Mouse (Mus musculus) forebrain, embryonic 11.5 days (tissue): Measurements from ENCODE around the gene Dhx36. TPM values are rescaled to one million over a fixed set of nuclear protein-coding genes. Genes with fewer than 3 reads are reported as not detected.
A peak's percentile ranks its signal among the peaks of the same experiment; 100 is the strongest.

Experiments used
- ATAC-seq: fragments of 200-750 bp; cut with Nextera tagmentation; replicated peaks from 2 replicates; pipeline ENCODE4 v1.8.0; 2017; ENCODE audit warnings: moderate TSS enrichment; ENCODE audit not compliant: low FRiP score
- DNase-seq: peaks from one replicate; pipeline ENCODE4 v3.0.0-alpha.2; 2017; ENCODE audit warnings: low spot score
- H3K27ac ChIP-seq: fragments of 300-500 bp; sonication (generic); 2 replicates; pipeline ENCODE4 v1.5.1; 2014; ENCODE audit warnings: low read depth, low read length
- H3K27me3 ChIP-seq: fragments of 300-500 bp; sonication (generic); 2 replicates; pipeline ENCODE4 v1.6.1; 2014; ENCODE audit warnings: mild to moderate bottlenecking, low read length, mixed read lengths; ENCODE audit not compliant: control insufficient read depth, insufficient read depth
- H3K36me3 ChIP-seq: fragments of 300-500 bp; sonication (generic); 2 replicates; pipeline ENCODE4 v1.6.1; 2014; ENCODE audit warnings: mild to moderate bottlenecking, low read length, moderate library complexity, mixed read lengths; ENCODE audit not compliant: control insufficient read depth, insufficient read depth
- H3K4me1 ChIP-seq: fragments of 300-500 bp; sonication (generic); replicated peaks from 2 replicates; pipeline ENCODE4 v1.6.1; 2014; ENCODE audit warnings: low read length, mixed read lengths; ENCODE audit not compliant: control insufficient read depth, insufficient read depth
- H3K4me2 ChIP-seq: fragments of 300-500 bp; sonication (generic); 2 replicates; pipeline ENCODE4 v1.6.1; 2014; ENCODE audit warnings: low read depth, mild to moderate bottlenecking, low read length, moderate library complexity, mixed read lengths; ENCODE audit not compliant: severe bottlenecking
- H3K4me3 ChIP-seq: fragments of 300-500 bp; sonication (generic); 2 replicates; pipeline ENCODE4 v1.5.1; 2014; ENCODE audit warnings: low read depth, low read length
- H3K9ac ChIP-seq: fragments of 300-500 bp; sonication (generic); 2 replicates; pipeline ENCODE4 v1.6.1; 2014; ENCODE audit warnings: low read length
- H3K9me3 ChIP-seq: fragments of 300-500 bp; sonication (generic); 2 replicates; pipeline ENCODE4 v1.6.1; 2016; ENCODE audit warnings: low read length, mixed read lengths; ENCODE audit not compliant: control insufficient read depth
- WGBS: fragments of 180-500 bp; shearing (Covaris S2); extraction: QIAGEN DNeasy Blood & Tissue Kit; methylation state at CpG from one replicate; pipeline ENCODE4 v1.1.7; 2014; 5-methylcytosine and 5-hydroxymethylcytosine counted together
- polyA plus RNA-seq: library from polyadenylated mRNA; unstranded; fragments of >200 nt; fragmentation: Nextera tagmentation; extraction: Ambion mirVana; gene quantifications from 2 replicates; pipeline ENCODE4 v1.2.1, GENCODE M21; 2014

The Dhx36 gene
- 47.4 and 53.9 TPM in 2 replicates for polyA plus RNA-seq

GRCm38 (mm10) chr3:62506488-62507205, at the start of gene Dhx36:
Dhx36 (minus strand) TSS chr3:62507004.
- peak within 1 kb of the TSS; percentile 63 for H3K4me2 ChIP-seq
- DNase-seq (peak; percentile 98), ATAC-seq (peak; percentile 99)
- under 1% methylated on average over 66 of the region's 66 CpGs for WGBS
- no peaks in the 10 kb centered on the region for H3K9me3 ChIP-seq
- H3K9ac ChIP-seq, result peak within 1 kb of the TSS; percentile 96
- no peaks in the 10 kb centered on the region for H3K27me3 ChIP-seq
- H3K4me1 ChIP-seq, result peaks cover 4% of the 10 kb centered on the region; the same call in 1 of the 2 replicates
- peak within 1 kb of the TSS; percentile 91 for H3K27ac ChIP-seq
- H3K36me3 ChIP-seq, result no peaks in the 10 kb centered on the region
- H3K4me3 ChIP-seq, result peak within 1 kb of the TSS; percentile 86

GRCm38 (mm10) chr3:62527593-62527992, 20.8 kb upstream of the Dhx36 start:
- Histone ChIP-seq H3K36me3 (no peaks in the 10 kb centered on the region), H3K4me3 (no peak overlapping the region), H3K27ac (no peak overlapping the region), H3K9ac (no peak overlapping the region), H3K9me3 (no peaks in the 10 kb centered on the region), H3K4me2 (no peak overlapping the region), H3K4me1 (no peaks in the 10 kb centered on the region), H3K27me3 (no peaks in the 10 kb centered on the region)
- DNase-seq (no peak), ATAC-seq (no peak)
- WGBS, result 80% methylated on average over 5 of the region's 5 CpGs

GRCm38 (mm10) chr3:62527160-62527559, 20.4 kb upstream of the Dhx36 start:
- WGBS, result 50% methylated on average over 4 of the region's 4 CpGs
- Histone ChIP-seq H3K27me3 (no peaks in the 10 kb centered on the region), H3K36me3 (no peaks in the 10 kb centered on the region), H3K4me3 (no peak overlapping the region), H3K27ac (no peak overlapping the region), H3K9ac (no peak overlapping the region), H3K9me3 (no peaks in the 10 kb centered on the region), H3K4me2 (no peak overlapping the region), H3K4me1 (no peaks in the 10 kb centered on the region)
- ATAC-seq (peak; percentile 46; the same call in 1 of the 2 replicates), DNase-seq (no peak)

- Histone ChIP-seq H3K27me3 (no peaks in the 10 kb centered on the region), H3K27ac (no peak overlapping the region), H3K9ac (no peak overlapping the region; the same call in 1 of the 2 replicates), H3K36me3 (no peaks in the 10 kb centered on the region), H3K9me3 (no peaks in the 10 kb centered on the region), H3K4me2 (peak overlapping the region; percentile 51; the same call in 1 of the 2 replicates), H3K4me1 (peaks cover 4% of the 10 kb centered on the region; the same call in 1 of the 2 replicates), H3K4me3 (peak overlapping the region; percentile 86)
- WGBS, result 46% methylated on average over 5 of the region's 5 CpGs
- ATAC-seq (peak; percentile 38), DNase-seq (no peak)
Observed at GRCm38 (mm10) chr3:62507206-62507647, 423 bp upstream of the Dhx36 start.

- Histone ChIP-seq H3K4me1 (peaks cover 4% of the 10 kb centered on the region; the same call in 1 of the 2 replicates), H3K9me3 (no peaks in the 10 kb centered on the region), H3K36me3 (no peaks in the 10 kb centered on the region; the same call in 1 of the 2 replicates), H3K9ac (peak overlapping the region; percentile 27), H3K27me3 (no peaks in the 10 kb centered on the region), H3K27ac (no peak overlapping the region), H3K4me2 (peak overlapping the region; percentile 63), H3K4me3 (peak overlapping the region; percentile 86)
- no peak for DNase-seq
- no peak for ATAC-seq
- WGBS, result 79% methylated on average over 5 of the region's 5 CpGs
Observed at GRCm38 (mm10) chr3:62505166-62505900, 1.5 kb downstream of the Dhx36 start.

- Histone ChIP-seq H3K4me1 (no peaks in the 10 kb centered on the region), H3K4me3 (no peak overlapping the region), H3K9ac (no peak overlapping the region), H3K9me3 (no peaks in the 10 kb centered on the region), H3K36me3 (peaks cover 5% of the 10 kb centered on the region; the same call in 1 of the 2 replicates), H3K27ac (no peak overlapping the region), H3K4me2 (no peak overlapping the region), H3K27me3 (no peaks in the 10 kb centered on the region)
- DNase-seq, result no peak
- no peak for ATAC-seq
- WGBS, result 84% methylated on average over 4 of the region's 4 CpGs
Observed at GRCm38 (mm10) chr3:62499327-62499726, 7.5 kb downstream of the Dhx36 start.

- no peak overlapping the region for H3K4me3 ChIP-seq
- no peak overlapping the region for H3K9ac ChIP-seq
- ATAC-seq (no peak), DNase-seq (no peak)
- WGBS, result 93% methylated on average over 6 of the region's 6 CpGs
- H3K36me3 ChIP-seq, result no peaks in the 10 kb centered on the region; the same call in 1 of the 2 replicates
- H3K27ac ChIP-seq, result no peak overlapping the region
- no peaks in the 10 kb centered on the region for H3K9me3 ChIP-seq
- H3K27me3 ChIP-seq, result no peaks in the 10 kb centered on the region
- no peak overlapping the region for H3K4me2 ChIP-seq
- no peaks in the 10 kb centered on the region for H3K4me1 ChIP-seq
Observed at GRCm38 (mm10) chr3:62492568-62492967, 14.2 kb downstream of the Dhx36 start.

GRCm38 (mm10) chr3:62484340-62484739, 22.5 kb downstream of the Dhx36 start:
- no peaks in the 10 kb centered on the region for H3K9me3 ChIP-seq
- no peak overlapping the region for H3K4me2 ChIP-seq
- H3K36me3 ChIP-seq, result no peaks in the 10 kb centered on the region; the same call in 1 of the 2 replicates
- DNase-seq, result no peak
- no peak overlapping the region for H3K27ac ChIP-seq
- no peak overlapping the region for H3K4me3 ChIP-seq
- no peak for ATAC-seq
- H3K4me1 ChIP-seq, result no peaks in the 10 kb centered on the region
- no peak overlapping the region for H3K9ac ChIP-seq
- WGBS, result 97% methylated on average over 2 of the region's 2 CpGs
- no peaks in the 10 kb centered on the region for H3K27me3 ChIP-seq
